Comparison of ENCODE assay signal across 8 mouse cellular contexts in the genomic region with DNA sequence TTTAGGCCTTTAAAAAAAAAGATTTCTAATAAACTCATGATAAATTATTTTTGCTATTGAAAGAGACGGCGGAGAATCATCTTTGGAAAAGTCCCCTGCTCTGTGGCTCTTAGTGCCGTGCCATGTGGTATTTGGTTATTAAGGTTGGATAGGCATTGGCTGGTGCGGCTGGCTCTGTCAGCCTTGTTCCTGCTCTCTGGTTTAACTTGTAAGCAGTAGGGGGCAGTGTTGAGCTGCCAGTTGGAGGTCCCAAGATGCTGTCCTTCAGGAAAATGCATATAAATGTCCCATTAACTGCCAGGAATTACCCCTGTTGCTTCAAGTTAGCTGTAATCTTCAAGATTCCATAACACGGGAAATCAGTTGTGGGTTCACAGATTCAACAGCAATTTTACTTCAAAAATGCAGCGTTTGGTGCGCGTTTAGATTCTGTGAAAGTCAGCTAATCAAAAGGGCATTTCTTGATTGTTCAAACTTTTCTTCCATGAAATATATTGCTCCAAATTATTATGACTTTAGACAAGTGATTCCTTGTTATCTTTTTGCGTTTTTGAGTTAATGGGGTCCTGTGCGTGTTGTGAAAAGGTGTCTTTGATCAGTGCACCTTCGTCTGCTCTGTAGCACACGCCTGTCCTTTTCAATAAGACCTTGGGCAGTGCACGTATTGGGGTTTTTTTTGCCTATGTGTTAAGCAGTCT.
A peak's percentile ranks its signal among the peaks of the same experiment; 100 is the strongest.
DNase-seq lines count a peak whose midpoint lies in the region; ATAC-seq and TF ChIP-seq lines count a peak whose summit lies in the region.

No protein-coding gene starts in this region.

- H3K4me3 ChIP-seq in neural tube, embryonic 15.5 days (replicated peaks): no peak overlapping the region
- H3K4me3 ChIP-seq in embryonic facial prominence, embryonic 15.5 days (replicated peaks): no peak overlapping the region
- no peak overlapping the region for H3K4me3 ChIP-seq in hindbrain, postnatal 0 days (ENCODE audit: low read length)
- H3K4me3 ChIP-seq in midbrain, embryonic 14.5 days (replicated peaks; ENCODE audit: low read depth, low read length): no peak overlapping the region

- peaks cover 12% of the 10 kb centered on the region; the same call in 1 of the 2 replicates for H3K27me3 ChIP-seq in neural tube, embryonic 15.5 days (replicated peaks)
- no peaks in the 10 kb centered on the region for H3K27me3 ChIP-seq in embryonic facial prominence, embryonic 15.5 days
- no peaks in the 10 kb centered on the region for H3K27me3 ChIP-seq in hindbrain, postnatal 0 days (ENCODE audit: insufficient read depth, low read length)
- 0 out of 2 replicates have a peak, but pooled peaks cover under 1% of the 10 kb centered on the region for H3K27me3 ChIP-seq in midbrain, embryonic 14.5 days (ENCODE audit: control insufficient read depth, insufficient read depth, low read length)

- no peak for ATAC-seq in neural tube, embryonic 15.5 days (ENCODE audit: low FRiP score)
- ATAC-seq in embryonic facial prominence, embryonic 15.5 days (ENCODE audit: insufficient number of reproducible peaks, low FRiP score, low TSS enrichment, low read depth): no peak
- ATAC-seq in hindbrain, postnatal 0 days: peak; percentile 62; the same call in 1 of the 2 replicates
- no peak for ATAC-seq in midbrain, embryonic 14.5 days (ENCODE audit: low FRiP score, low TSS enrichment)

- H3K36me3 ChIP-seq in neural tube, embryonic 15.5 days: peaks cover 6% of the 10 kb centered on the region; the same call in 1 of the 2 replicates
- peaks cover 14% of the 10 kb centered on the region; the same call in 1 of the 2 replicates for H3K36me3 ChIP-seq in embryonic facial prominence, embryonic 15.5 days
- no peaks in the 10 kb centered on the region for H3K36me3 ChIP-seq in hindbrain, postnatal 0 days (ENCODE audit: insufficient read depth, low read length)
- no peaks in the 10 kb centered on the region for H3K36me3 ChIP-seq in midbrain, embryonic 14.5 days (ENCODE audit: control insufficient read depth, insufficient read depth, low read length)

- TF ChIP-seq POLR2A in brain, embryonic 14.5 days (IDR thresholded peaks at IDR 0.05; ENCODE audit: borderline replicate concordance, extremely low read depth, insufficient read depth, insufficient read length, poor library complexity, severe bottlenecking): no peak

- WGBS in neural tube, embryonic 15.5 days: 54% methylated on average over 13 of the region's 13 CpGs
- WGBS in embryonic facial prominence, embryonic 15.5 days: 39% methylated on average over 13 of the region's 13 CpGs
- WGBS in hindbrain, postnatal 0 days: 53% methylated on average over 13 of the region's 13 CpGs
- whole genome bisulfite sequencing in midbrain, embryonic 14.5 days: 43% methylated on average over 13 of the region's 13 CpGs

- peak; percentile 78 for TF ChIP-seq CTCF in brain, embryonic 14.5 days (IDR thresholded peaks at IDR 0.05; ENCODE audit: borderline replicate concordance, extremely low read depth, insufficient read depth, insufficient read length)
- TF ChIP-seq CTCF in hindbrain, postnatal 0 days (IDR thresholded peaks at IDR 0.05; ENCODE audit: low read depth): peak; percentile 84

- no peak overlapping the region for H3K27ac ChIP-seq in neural tube, embryonic 15.5 days (replicated peaks)
- H3K27ac ChIP-seq in embryonic facial prominence, embryonic 15.5 days (replicated peaks): peak overlapping the region; percentile 67; the same call in 1 of the 2 replicates
- no peak overlapping the region for H3K27ac ChIP-seq in hindbrain, postnatal 0 days
- no peak overlapping the region for H3K27ac ChIP-seq in midbrain, embryonic 14.5 days (replicated peaks; ENCODE audit: low read depth, low read length)

- H3K4me2 ChIP-seq in neural tube, embryonic 15.5 days: no peak overlapping the region
- no peak overlapping the region for H3K4me2 ChIP-seq in embryonic facial prominence, embryonic 15.5 days (replicated peaks)
- H3K4me2 ChIP-seq in hindbrain, postnatal 0 days (ENCODE audit: low read depth, low read length): no peak overlapping the region
- no peak overlapping the region for H3K4me2 ChIP-seq in midbrain, embryonic 14.5 days (ENCODE audit: low read length)

- intact Hi-C loops in left cerebral cortex, postnatal 25 days (cut with DNase I): no loop called here

- DNase-seq in neural tube, embryonic 10.5 days (ENCODE audit: extremely low spot score, low spot score): peak; percentile 68
- peak; percentile 91 for DNase-seq in brain, embryonic 14.5 days (ENCODE audit: low read depth)
- peak; percentile 89 for DNase-seq in hindbrain, postnatal 0 days (ENCODE audit: low spot score)
- DNase-seq in left cerebral cortex, postnatal 25 days (ENCODE audit: low spot score in 2 of 2): peak; percentile 72 to 75
- peak; percentile 92 for DNase-seq in midbrain, embryonic 14.5 days
- DNase-seq in thymus, postnatal 14 days: peak; percentile 49

- no peaks in the 10 kb centered on the region for H3K9me3 ChIP-seq in neural tube, embryonic 15.5 days (replicated peaks)
- H3K9me3 ChIP-seq in embryonic facial prominence, embryonic 15.5 days (replicated peaks): no peaks in the 10 kb centered on the region
- H3K9me3 ChIP-seq in hindbrain, postnatal 0 days (ENCODE audit: low read length): no peaks in the 10 kb centered on the region
- no peaks in the 10 kb centered on the region for H3K9me3 ChIP-seq in midbrain, embryonic 14.5 days (ENCODE audit: control insufficient read depth, low read length)

- peaks cover 6% of the 10 kb centered on the region for H3K4me1 ChIP-seq in neural tube, embryonic 15.5 days
- peaks cover 15% of the 10 kb centered on the region for H3K4me1 ChIP-seq in embryonic facial prominence, embryonic 15.5 days
- no peaks in the 10 kb centered on the region for H3K4me1 ChIP-seq in hindbrain, postnatal 0 days (ENCODE audit: insufficient read depth, low read length)
- peaks cover 19% of the 10 kb centered on the region; the same call in 1 of the 2 replicates for H3K4me1 ChIP-seq in midbrain, embryonic 14.5 days (ENCODE audit: control insufficient read depth, insufficient read depth, low read length)

- H3K9ac ChIP-seq in neural tube, embryonic 15.5 days (replicated peaks): no peak overlapping the region
- H3K9ac ChIP-seq in embryonic facial prominence, embryonic 15.5 days: no peak overlapping the region
- H3K9ac ChIP-seq in hindbrain, postnatal 0 days (replicated peaks; ENCODE audit: low read length): no peak overlapping the region
- no peak overlapping the region for H3K9ac ChIP-seq in midbrain, embryonic 14.5 days (replicated peaks; ENCODE audit: low read length)
